Mouse (Mus musculus): Measurements from ENCODE around the gene Wdfy1. TPM values are rescaled to one million over a fixed set of nuclear protein-coding genes. Genes with fewer than 3 reads are reported as not detected.

Gene Wdfy1
- polyA plus RNA-seq (2015; fragmentation: Nextera tagmentation; extraction: Ambion mirVana) = 79.6 and 87.1 TPM in 2 replicates

GRCm38 (mm10) chr1:79775927-79776458 is at the start of gene Wdfy1, which contains the start of gene Mrpl44:
TSS of gene Wdfy1 (minus strand) at chr1:79776143.
TSS of gene Mrpl44 (plus strand) at chr1:79776018.
- ATAC-seq (replicated peaks) = peak; percentile 100
- Histone ChIP-seq H3K9ac (replicated peaks) (peak within 1 kb of the TSS; percentile 97), H3K27ac (replicated peaks) (peak within 1 kb of the TSS; percentile 96), H3K36me3 (peaks cover 28% of the 10 kb centered on the region), H3K9me3 (no peaks in the 10 kb centered on the region), H3K4me1 (peaks cover 4% of the 10 kb centered on the region), H3K4me3 (peak within 1 kb of the TSS; percentile 98), H3K27me3 (no peaks in the 10 kb centered on the region), H3K4me2 (replicated peaks) (peak within 1 kb of the TSS; percentile 67)
- under 1% methylated on average over 38 of the region's 38 CpGs for WGBS

- Histone ChIP-seq H3K4me2 (replicated peaks) (no peak overlapping the region), H3K36me3 (no peaks in the 10 kb centered on the region), H3K9ac (replicated peaks) (no peak overlapping the region), H3K4me1 (peaks cover 3% of the 10 kb centered on the region; the same call in 1 of the 2 replicates), H3K9me3 (no peaks in the 10 kb centered on the region), H3K4me3 (no peak overlapping the region), H3K27ac (replicated peaks) (no peak overlapping the region), H3K27me3 (no peaks in the 10 kb centered on the region)
- no peak for ATAC-seq (replicated peaks)
- WGBS = 69% methylated on average over 14 of the region's 14 CpGs
Measured at GRCm38 (mm10) chr1:79823951-79824633, 48.1 kb upstream of the Wdfy1 start.

GRCm38 (mm10) chr1:79822806-79823525 is 47.0 kb upstream of the Wdfy1 start:
- no peak overlapping the region for H3K4me3 ChIP-seq
- H3K27me3 ChIP-seq = no peaks in the 10 kb centered on the region
- no peaks in the 10 kb centered on the region for H3K36me3 ChIP-seq
- WGBS = 76% methylated on average over 13 of the region's 13 CpGs
- H3K9me3 ChIP-seq = no peaks in the 10 kb centered on the region
- ATAC-seq (replicated peaks) = no peak
- no peak overlapping the region for H3K9ac ChIP-seq (replicated peaks)
- H3K4me1 ChIP-seq = peaks cover 3% of the 10 kb centered on the region; the same call in 1 of the 2 replicates
- H3K4me2 ChIP-seq (replicated peaks) = no peak overlapping the region
- H3K27ac ChIP-seq (replicated peaks) = no peak overlapping the region

DNA sequence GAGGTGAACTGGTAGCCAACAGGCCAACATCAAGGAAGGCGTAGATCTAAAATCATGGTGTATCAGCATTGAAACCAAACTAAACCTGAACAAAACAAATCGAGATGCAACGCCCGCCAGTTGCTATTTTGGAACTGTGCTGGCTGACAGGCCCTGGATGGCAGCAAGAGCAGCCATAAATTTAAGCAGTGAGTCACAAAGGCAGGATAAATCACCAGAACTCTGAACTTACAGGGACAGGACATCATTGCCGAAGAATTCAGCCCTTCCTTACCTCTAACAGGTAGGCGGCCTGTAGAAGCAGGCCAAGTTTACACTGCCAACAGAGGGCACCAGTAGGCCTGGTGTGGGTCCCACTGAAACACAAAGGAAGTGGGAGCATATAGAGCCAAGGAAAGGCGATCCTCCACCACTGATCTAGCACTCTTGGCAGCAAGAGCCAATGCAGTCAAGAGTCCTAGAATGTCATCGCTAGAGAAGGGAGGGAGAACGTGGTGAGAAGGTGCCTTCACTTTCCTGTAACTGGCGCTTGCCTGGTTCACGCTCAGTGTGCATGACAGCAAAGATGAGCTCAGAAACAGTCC is 43.4 kb upstream of the Wdfy1 start:
- Histone ChIP-seq H3K4me2 (replicated peaks) (no peak overlapping the region), H3K36me3 (no peaks in the 10 kb centered on the region), H3K9me3 (no peaks in the 10 kb centered on the region), H3K4me1 (peaks cover 3% of the 10 kb centered on the region; the same call in 1 of the 2 replicates), H3K9ac (replicated peaks) (no peak overlapping the region), H3K27me3 (no peaks in the 10 kb centered on the region), H3K4me3 (no peak overlapping the region), H3K27ac (replicated peaks) (no peak overlapping the region)
- 91% methylated on average over 11 of the region's 11 CpGs for WGBS
- no peak for ATAC-seq (replicated peaks)

DNA sequence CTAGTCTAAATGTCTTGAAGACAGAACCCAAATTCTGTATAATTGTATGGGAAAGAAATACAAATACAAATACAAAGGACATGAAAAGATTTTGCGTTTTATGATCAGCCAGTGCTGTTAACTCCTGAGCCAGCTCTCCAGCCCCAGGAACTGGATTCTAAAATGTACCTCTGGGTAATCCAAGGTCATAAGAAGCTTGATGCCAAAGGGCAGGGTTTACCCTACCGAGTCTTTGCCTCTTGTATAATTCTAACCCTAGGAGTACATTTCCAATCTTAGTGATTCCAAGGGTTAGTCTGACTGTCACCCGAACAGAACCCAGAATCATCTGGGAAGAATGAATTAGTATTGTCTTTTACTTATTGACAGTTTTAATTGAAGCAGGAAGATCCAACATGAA is 39.5 kb upstream of the Wdfy1 start:
- H3K4me2 ChIP-seq (replicated peaks) = no peak overlapping the region
- no peak overlapping the region for H3K9ac ChIP-seq (replicated peaks)
- no peaks in the 10 kb centered on the region for H3K4me1 ChIP-seq
- no peak for ATAC-seq (replicated peaks)
- no peaks in the 10 kb centered on the region for H3K9me3 ChIP-seq
- no peaks in the 10 kb centered on the region for H3K36me3 ChIP-seq
- H3K27me3 ChIP-seq = no peaks in the 10 kb centered on the region
- H3K4me3 ChIP-seq = no peak overlapping the region
- H3K27ac ChIP-seq (replicated peaks) = no peak overlapping the region
- 88% methylated on average over 3 of the region's 3 CpGs for WGBS

GRCm38 (mm10) chr1:79809447-79809846 is 33.5 kb upstream of the Wdfy1 start:
- no peaks in the 10 kb centered on the region for H3K4me1 ChIP-seq
- H3K9me3 ChIP-seq = no peaks in the 10 kb centered on the region
- WGBS = 86% methylated on average over 3 of the region's 3 CpGs
- H3K36me3 ChIP-seq = no peaks in the 10 kb centered on the region
- H3K4me2 ChIP-seq (replicated peaks) = no peak overlapping the region
- no peak overlapping the region for H3K4me3 ChIP-seq
- no peak overlapping the region for H3K9ac ChIP-seq (replicated peaks)
- H3K27me3 ChIP-seq = no peaks in the 10 kb centered on the region
- ATAC-seq (replicated peaks) = no peak
- no peak overlapping the region for H3K27ac ChIP-seq (replicated peaks)

DNA sequence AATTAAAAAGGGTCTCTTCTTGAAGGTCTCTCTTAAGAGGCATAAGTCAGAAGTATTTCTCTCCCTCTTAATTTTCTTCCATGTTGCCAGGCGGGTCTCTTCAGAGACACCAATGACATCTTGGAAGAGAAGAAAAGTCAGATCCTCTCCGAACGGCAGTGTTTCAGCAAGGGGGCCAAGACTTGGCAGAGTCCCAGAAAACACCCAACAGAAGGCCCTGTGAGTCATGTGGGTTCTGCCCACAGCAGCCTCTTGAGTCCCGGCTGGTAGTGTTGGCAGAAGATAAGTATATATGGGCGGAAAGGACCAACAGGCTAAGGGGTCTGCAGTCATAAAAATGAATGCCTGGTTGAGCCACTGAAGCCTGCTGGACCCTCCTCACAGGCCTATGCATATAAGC is 30.9 kb upstream of the Wdfy1 start:
- Histone ChIP-seq H3K27ac (replicated peaks) (no peak overlapping the region), H3K9ac (replicated peaks) (no peak overlapping the region), H3K9me3 (no peaks in the 10 kb centered on the region), H3K4me2 (replicated peaks) (no peak overlapping the region), H3K4me1 (no peaks in the 10 kb centered on the region), H3K27me3 (no peaks in the 10 kb centered on the region), H3K36me3 (no peaks in the 10 kb centered on the region), H3K4me3 (no peak overlapping the region)
- no peak for ATAC-seq (replicated peaks)
- 61% methylated on average over 5 of the region's 5 CpGs for WGBS

DNA sequence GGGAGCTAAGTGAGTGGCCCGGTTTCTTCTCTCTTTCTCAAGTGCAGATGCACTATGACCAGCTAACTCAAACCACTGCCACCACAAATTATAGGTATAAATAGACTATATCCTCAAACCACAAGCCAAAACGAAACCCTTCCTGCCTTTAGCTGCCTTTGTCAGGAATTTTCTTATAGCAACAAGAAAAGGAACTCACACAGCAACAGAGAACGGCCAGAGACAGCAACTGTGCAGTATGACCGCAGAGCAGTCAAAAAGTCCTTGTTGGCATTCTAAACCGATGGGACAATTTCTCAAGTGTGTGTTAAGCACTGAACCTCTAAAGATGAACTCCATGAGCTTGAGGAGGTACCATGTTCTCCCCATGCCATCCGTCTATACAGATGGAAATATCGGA is 27.7 kb upstream of the Wdfy1 start:
- Histone ChIP-seq H3K36me3 (no peaks in the 10 kb centered on the region), H3K27ac (replicated peaks) (no peak overlapping the region), H3K9me3 (no peaks in the 10 kb centered on the region), H3K4me3 (no peak overlapping the region), H3K9ac (replicated peaks) (no peak overlapping the region), H3K27me3 (no peaks in the 10 kb centered on the region), H3K4me1 (no peaks in the 10 kb centered on the region), H3K4me2 (replicated peaks) (no peak overlapping the region)
- no peak for ATAC-seq (replicated peaks)
- WGBS = 88% methylated on average over 7 of the region's 7 CpGs

GRCm38 (mm10) chr1:79802858-79803427 is 27.0 kb upstream of the Wdfy1 start:
- H3K27me3 ChIP-seq = no peaks in the 10 kb centered on the region
- no peak overlapping the region for H3K27ac ChIP-seq (replicated peaks)
- no peak for ATAC-seq (replicated peaks)
- H3K36me3 ChIP-seq = no peaks in the 10 kb centered on the region
- WGBS = 66% methylated on average over 11 of the region's 11 CpGs
- H3K4me2 ChIP-seq (replicated peaks) = no peak overlapping the region
- H3K9me3 ChIP-seq = no peaks in the 10 kb centered on the region
- no peak overlapping the region for H3K4me3 ChIP-seq
- no peaks in the 10 kb centered on the region for H3K4me1 ChIP-seq
- no peak overlapping the region for H3K9ac ChIP-seq (replicated peaks)

- Histone ChIP-seq H3K36me3 (no peaks in the 10 kb centered on the region), H3K4me3 (no peak overlapping the region), H3K27me3 (no peaks in the 10 kb centered on the region), H3K9me3 (no peaks in the 10 kb centered on the region), H3K4me1 (no peaks in the 10 kb centered on the region), H3K9ac (replicated peaks) (no peak overlapping the region), H3K27ac (replicated peaks) (no peak overlapping the region), H3K4me2 (replicated peaks) (no peak overlapping the region)
- no peak for ATAC-seq (replicated peaks)
- WGBS = 82% methylated on average over 3 of the region's 3 CpGs
Measured at GRCm38 (mm10) chr1:79797084-79797483, 21.1 kb upstream of the Wdfy1 start.

DNA sequence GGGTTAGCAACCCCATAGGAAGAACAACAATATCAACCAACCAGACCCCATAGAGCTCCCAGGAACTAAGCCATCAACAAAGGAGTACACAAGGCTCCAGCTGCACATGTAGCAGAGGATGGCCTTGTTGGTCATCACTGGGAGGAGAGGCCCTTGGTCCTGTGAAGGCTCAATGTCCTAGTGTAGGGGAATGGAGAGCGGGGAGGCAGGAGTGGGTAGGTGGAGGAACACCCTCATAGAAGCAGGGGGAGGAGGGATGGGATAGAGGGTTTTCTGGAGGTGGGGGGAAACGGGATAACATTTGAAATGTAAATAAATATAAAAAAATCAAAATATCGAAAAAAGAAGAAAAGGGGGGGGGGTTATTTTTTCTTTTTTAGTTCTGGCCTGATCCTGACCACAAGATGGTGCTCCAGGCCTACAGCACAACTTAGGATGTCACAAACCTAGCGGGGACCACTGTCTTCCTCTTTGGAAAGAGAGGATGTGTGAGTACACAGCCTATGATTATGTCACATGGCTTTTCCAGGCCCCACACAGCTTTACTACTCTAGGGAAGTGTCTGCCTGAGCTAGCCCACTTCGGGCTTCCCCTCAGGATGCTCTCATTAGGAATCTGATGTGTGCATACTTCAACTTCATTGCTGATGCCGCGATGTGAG is 10.5 kb upstream of the Wdfy1 start:
- no peak overlapping the region for H3K9ac ChIP-seq (replicated peaks)

More for the DNA sequence above, 10.5 kb upstream of the Wdfy1 start:
- peaks cover 19% of the 10 kb centered on the region for H3K36me3 ChIP-seq
- H3K27ac ChIP-seq (replicated peaks) = no peak overlapping the region
- H3K4me3 ChIP-seq = no peak overlapping the region
- H3K27me3 ChIP-seq = no peaks in the 10 kb centered on the region
- H3K4me1 ChIP-seq = no peaks in the 10 kb centered on the region
- no peaks in the 10 kb centered on the region for H3K9me3 ChIP-seq
- ATAC-seq (replicated peaks) = peak; percentile 80
- WGBS = 69% methylated on average over 7 of the region's 7 CpGs
- no peak overlapping the region for H3K4me2 ChIP-seq (replicated peaks)

Data from forebrain, embryonic 15.5 days (tissue).